Mouse (Mus musculus) myocyte (in vitro differentiated cells): ENCODE measurements around the gene Ppp6r3.

ENCODE experiments used
- MAX ChIP-seq: IDR thresholded peaks from one replicate; pipeline ENCODE4 v1.6.1; 2011; ENCODE audit warnings: low read depth, mild to moderate bottlenecking, control low read depth
- TCF12 ChIP-seq: IDR thresholded peaks from one replicate; pipeline ENCODE4 v1.6.1; 2011; ENCODE audit warnings: mild to moderate bottlenecking, control low read depth; ENCODE audit not compliant: poor library complexity, insufficient read depth, severe bottlenecking

DNA sequence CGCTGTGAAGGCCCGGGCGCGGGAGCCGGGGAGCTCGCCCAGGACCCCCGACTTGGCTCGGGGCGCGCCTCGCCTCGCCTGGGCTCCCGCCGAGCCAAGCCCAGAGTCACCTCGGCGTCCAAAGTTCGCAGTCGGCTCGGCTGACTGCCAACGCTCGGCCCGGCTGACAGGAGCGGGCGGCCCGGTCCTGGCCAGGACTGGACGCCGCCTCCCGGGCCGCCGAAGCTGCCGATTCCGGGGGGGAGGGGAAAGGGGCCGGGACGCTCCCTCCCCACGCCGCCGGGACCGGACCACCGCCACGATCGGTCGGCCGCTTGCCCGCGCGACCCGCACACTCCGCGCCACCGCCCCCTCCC is 295 bp downstream of the Ppp6r3 start:
- TF ChIP-seq MAX (no peak), TCF12 (no peak)
